8 mouse cellular contexts compared by ENCODE assay signal in genomic region chr4:82512335-82512734, GRCm38 (mm10).
A peak's percentile ranks its signal among the peaks of the same experiment; 100 is the strongest.
DNase-seq lines count a peak whose midpoint lies in the region; ATAC-seq lines count a peak whose summit lies in the region.

No protein-coding gene starts in this region.

- H3K4me1 ChIP-seq in heart, embryonic 11.5 days (ENCODE audit: control insufficient read depth, insufficient read depth, low read length) = peaks cover 31% of the 10 kb centered on the region
- peaks cover 55% of the 10 kb centered on the region for H3K4me1 ChIP-seq in embryonic facial prominence, embryonic 13.5 days
- peaks cover 36% of the 10 kb centered on the region for H3K4me1 ChIP-seq in intestine, embryonic 16.5 days (ENCODE audit: control insufficient read depth, insufficient read depth, low read length)
- H3K4me1 ChIP-seq in midbrain, embryonic 16.5 days (ENCODE audit: control insufficient read depth, insufficient read depth, low read length) = peaks cover 12% of the 10 kb centered on the region

- H3K4me2 ChIP-seq in heart, embryonic 11.5 days = peak overlapping the region; percentile 90
- peak overlapping the region; percentile 88 for H3K4me2 ChIP-seq in embryonic facial prominence, embryonic 13.5 days
- peak overlapping the region; percentile 90 for H3K4me2 ChIP-seq in intestine, embryonic 16.5 days (ENCODE audit: low read depth, low read length)
- H3K4me2 ChIP-seq in midbrain, embryonic 16.5 days (ENCODE audit: low read length) = peak overlapping the region; percentile 62

- peak overlapping the region; percentile 87 for H3K9ac ChIP-seq in heart, embryonic 11.5 days (ENCODE audit: low read depth, low read length)
- H3K9ac ChIP-seq in embryonic facial prominence, embryonic 13.5 days = peak overlapping the region; percentile 74
- peak overlapping the region; percentile 79 for H3K9ac ChIP-seq in intestine, embryonic 16.5 days (ENCODE audit: low read depth, low read length)
- peak overlapping the region; percentile 71 for H3K9ac ChIP-seq in midbrain, embryonic 16.5 days (ENCODE audit: low read depth, low read length)

- H3K27ac ChIP-seq in heart, embryonic 11.5 days (ENCODE audit: low read depth, low read length) = peak overlapping the region; percentile 91
- H3K27ac ChIP-seq in embryonic facial prominence, embryonic 13.5 days = peak overlapping the region; percentile 91
- peak overlapping the region; percentile 92 for H3K27ac ChIP-seq in intestine, embryonic 16.5 days (ENCODE audit: low read length)
- H3K27ac ChIP-seq in midbrain, embryonic 16.5 days (ENCODE audit: low read length) = peak overlapping the region; percentile 67

- H3K27me3 ChIP-seq in heart, embryonic 11.5 days (ENCODE audit: control insufficient read depth, insufficient read depth, low read length) = no peaks in the 10 kb centered on the region
- H3K27me3 ChIP-seq in embryonic facial prominence, embryonic 13.5 days = no peaks in the 10 kb centered on the region
- no peaks in the 10 kb centered on the region for H3K27me3 ChIP-seq in intestine, embryonic 16.5 days (replicated peaks; ENCODE audit: control insufficient read depth, insufficient read depth, low read length)
- no peaks in the 10 kb centered on the region for H3K27me3 ChIP-seq in midbrain, embryonic 16.5 days (ENCODE audit: control insufficient read depth, insufficient read depth, low read depth, low read length)

- no peaks in the 10 kb centered on the region for H3K9me3 ChIP-seq in heart, embryonic 11.5 days (replicated peaks; ENCODE audit: control insufficient read depth, low read length)
- no peaks in the 10 kb centered on the region for H3K9me3 ChIP-seq in embryonic facial prominence, embryonic 13.5 days
- no peaks in the 10 kb centered on the region for H3K9me3 ChIP-seq in intestine, embryonic 16.5 days (ENCODE audit: control insufficient read depth, low read length)
- H3K9me3 ChIP-seq in midbrain, embryonic 16.5 days (replicated peaks; ENCODE audit: control insufficient read depth, low read length, poor library complexity, severe bottlenecking) = no peaks in the 10 kb centered on the region

- no peak for ATAC-seq in heart, embryonic 11.5 days (replicated peaks; ENCODE audit: insufficient number of reproducible peaks, low FRiP score, low TSS enrichment)
- no peak for ATAC-seq in embryonic facial prominence, embryonic 13.5 days (ENCODE audit: insufficient number of reproducible peaks, insufficient read depth, low FRiP score, low TSS enrichment, low read depth)
- no peak for ATAC-seq in intestine, embryonic 16.5 days
- ATAC-seq in midbrain, embryonic 16.5 days = no peak

- DNase-seq in heart, postnatal 4 days = no peak
- no peak for DNase-seq in layer of hippocampus, postnatal 14 days (ENCODE audit: low spot score in 2 of 2)
- no peak for DNase-seq in natural killer cell, adult 2 months (ENCODE audit: low spot score in 2 of 2)
- no peak for DNase-seq in adipocyte (ENCODE audit: low spot score)

- H3K4me3 ChIP-seq in heart, embryonic 11.5 days (ENCODE audit: low read depth, low read length) = peak overlapping the region; percentile 55
- peak overlapping the region; percentile 50 for H3K4me3 ChIP-seq in embryonic facial prominence, embryonic 13.5 days
- peak overlapping the region; percentile 56 for H3K4me3 ChIP-seq in intestine, embryonic 16.5 days (ENCODE audit: low read length)
- peak overlapping the region; percentile 58 for H3K4me3 ChIP-seq in midbrain, embryonic 16.5 days (ENCODE audit: low read depth, low read length)

- H3K36me3 ChIP-seq in heart, embryonic 11.5 days (ENCODE audit: control insufficient read depth, insufficient read depth, low read length) = no peaks in the 10 kb centered on the region
- H3K36me3 ChIP-seq in embryonic facial prominence, embryonic 13.5 days = no peaks in the 10 kb centered on the region
- H3K36me3 ChIP-seq in intestine, embryonic 16.5 days (ENCODE audit: control insufficient read depth, insufficient read depth, low read length) = no peaks in the 10 kb centered on the region
- no peaks in the 10 kb centered on the region for H3K36me3 ChIP-seq in midbrain, embryonic 16.5 days (ENCODE audit: control insufficient read depth, insufficient read depth, low read length)

- WGBS in heart, embryonic 11.5 days (ENCODE audit: insufficient replicate concordance) = 4% methylated on average over 13 of the region's 13 CpGs
- WGBS in embryonic facial prominence, embryonic 13.5 days = 1% methylated on average over 13 of the region's 13 CpGs
- WGBS in intestine, embryonic 16.5 days = 3% methylated on average over 13 of the region's 13 CpGs
- WGBS in midbrain, embryonic 16.5 days = under 1% methylated on average over 13 of the region's 13 CpGs
